Mouse (Mus musculus): ENCODE results near the gene Arhgap10.

- TF ChIP-seq GATA1 (IDR thresholded peaks at IDR 0.05; ENCODE audit: borderline replicate concordance, low read length) (no peak), FLI1 (IDR thresholded peaks at IDR 0.05; ENCODE audit: low read length) (no peak)
Measured at GRCm38 (mm10) chr8:77231834-77232233, 285.9 kb downstream of the Arhgap10 start.

Data from megakaryocyte, embryonic 14.5 days (primary cell).